Mouse (Mus musculus) kidney, embryonic 14.5 days (tissue): ENCODE results near the gene Zswim3. TPM values are rescaled to one million over a fixed set of nuclear protein-coding genes. Genes with fewer than 3 reads are reported as not detected.

Experiments used
- ATAC-seq: fragments of 200-750 bp; cut with Nextera tagmentation; 2 replicates; pipeline ENCODE4 v1.8.0; 2017; ENCODE audit warnings: moderate number of reproducible peaks, mild to moderate bottlenecking, moderate TSS enrichment, moderate library complexity; ENCODE audit not compliant: low FRiP score, low TSS enrichment
- H3K27ac ChIP-seq: fragments of 300-500 bp; sonication (generic); 2 replicates; pipeline ENCODE4 v1.5.1; 2014; ENCODE audit warnings: low read depth, mild to moderate bottlenecking, low read length, moderate library complexity, mixed read lengths
- H3K27me3 ChIP-seq: fragments of 300-500 bp; sonication (generic); 2 replicates; pipeline ENCODE4 v1.6.1; 2014; ENCODE audit warnings: mild to moderate bottlenecking, low read length; ENCODE audit not compliant: control insufficient read depth, insufficient read depth
- H3K36me3 ChIP-seq: fragments of 300-500 bp; sonication (generic); 2 replicates; pipeline ENCODE4 v1.6.1; 2014; ENCODE audit warnings: low read length, mixed read lengths; ENCODE audit not compliant: control insufficient read depth, insufficient read depth
- H3K4me1 ChIP-seq: fragments of 300-500 bp; sonication (generic); 2 replicates; pipeline ENCODE4 v1.6.1; 2014; ENCODE audit warnings: low read length, mixed read lengths; ENCODE audit not compliant: control insufficient read depth, insufficient read depth
- H3K4me2 ChIP-seq: fragments of 300-500 bp; sonication (generic); replicated peaks from 2 replicates; pipeline ENCODE4 v1.6.1; 2014; ENCODE audit warnings: low read depth, mild to moderate bottlenecking, low read length
- H3K4me3 ChIP-seq: fragments of 300-500 bp; sonication (generic); 2 replicates; pipeline ENCODE4 v1.5.1; 2014; ENCODE audit warnings: mild to moderate bottlenecking, low read length
- H3K9ac ChIP-seq: fragments of 300-500 bp; sonication (generic); 2 replicates; pipeline ENCODE4 v1.6.1; 2014; ENCODE audit warnings: low read depth, mild to moderate bottlenecking, low read length, moderate library complexity
- H3K9me3 ChIP-seq: fragments of 300-500 bp; sonication (generic); 2 replicates; pipeline ENCODE4 v1.6.1; 2016; ENCODE audit warnings: low read length; ENCODE audit not compliant: control insufficient read depth
- WGBS: fragments of 180-500 bp; shearing (Covaris S2); extraction: QIAGEN DNeasy Blood & Tissue Kit; methylation state at CpG from one replicate; pipeline ENCODE4 v1.1.7; 2014; 5-methylcytosine and 5-hydroxymethylcytosine counted together
- polyA plus RNA-seq: library from polyadenylated mRNA; unstranded; fragments of >200 nt; fragmentation: Nextera tagmentation; extraction: Ambion mirVana; gene quantifications from 2 replicates; pipeline ENCODE4 v1.2.1, GENCODE M21; 2014

The Zswim3 gene
- polyA plus RNA-seq, 1 experiment from 2014 or later = 9.0 TPM

DNA sequence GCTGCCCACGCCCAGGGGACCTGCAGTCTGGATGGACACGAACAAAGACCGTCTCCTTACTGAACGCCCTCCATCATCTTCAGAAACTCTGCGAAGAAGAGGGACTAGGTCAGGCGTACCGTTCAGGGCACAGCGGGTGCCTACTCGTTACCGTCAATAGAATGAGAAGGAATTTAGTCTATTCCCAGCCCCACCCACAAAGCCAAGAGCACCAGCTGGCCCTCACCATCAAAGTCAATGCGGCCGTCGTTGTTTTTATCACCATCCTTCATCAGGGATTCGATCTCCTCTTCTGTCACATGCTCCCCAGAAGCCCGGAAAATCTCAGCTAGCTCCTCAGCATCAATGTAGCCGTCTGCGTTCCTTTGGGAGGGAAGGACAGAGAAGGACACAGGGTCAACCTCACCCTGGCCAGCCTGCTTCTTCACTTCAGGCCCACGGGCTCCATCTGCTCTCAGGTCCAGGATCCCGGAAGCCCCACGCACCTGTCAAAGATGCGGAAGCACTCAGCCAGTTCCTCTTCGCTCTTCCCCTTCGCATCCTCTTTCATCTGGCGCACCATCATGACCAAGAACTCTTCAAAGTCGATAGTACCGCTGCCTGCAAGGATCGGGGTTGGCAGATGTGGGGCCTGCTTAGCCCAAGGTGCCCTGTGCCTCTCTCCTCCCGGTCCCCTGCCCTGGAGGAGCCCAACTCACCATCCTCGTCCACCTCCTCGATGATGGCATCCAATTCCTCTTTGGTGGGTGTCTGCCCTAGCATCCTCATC, 27.5 kb upstream of the Zswim3 start:
- Histone ChIP-seq H3K4me3 (no peak overlapping the region), H3K4me2 (no peak overlapping the region), H3K27ac (no peak overlapping the region), H3K9ac (no peak overlapping the region), H3K4me1 (no peaks in the 10 kb centered on the region), H3K36me3 (peaks cover 10% of the 10 kb centered on the region; the same call in 1 of the 2 replicates), H3K9me3 (no peaks in the 10 kb centered on the region), H3K27me3 (no peaks in the 10 kb centered on the region)
- 83% methylated on average over 30 of the region's 30 CpGs for WGBS
- no peak for ATAC-seq

GRCm38 (mm10) chr2:164778015-164778287, 26.9 kb upstream of the Zswim3 start:
- no peak overlapping the region for H3K4me2 ChIP-seq
- no peak overlapping the region for H3K27ac ChIP-seq
- no peak overlapping the region for H3K9ac ChIP-seq
- no peaks in the 10 kb centered on the region for H3K4me1 ChIP-seq
- no peak overlapping the region for H3K4me3 ChIP-seq
- H3K36me3 ChIP-seq = peaks cover 5% of the 10 kb centered on the region; the same call in 1 of the 2 replicates
- no peak for ATAC-seq
- no peaks in the 10 kb centered on the region for H3K27me3 ChIP-seq
- no peaks in the 10 kb centered on the region for H3K9me3 ChIP-seq
- WGBS = 94% methylated on average over 11 of the region's 11 CpGs

GRCm38 (mm10) chr2:164778809-164779208, 26.1 kb upstream of the Zswim3 start:
- H3K4me3 ChIP-seq = no peak overlapping the region
- no peaks in the 10 kb centered on the region for H3K27me3 ChIP-seq
- H3K4me1 ChIP-seq = no peaks in the 10 kb centered on the region
- no peaks in the 10 kb centered on the region for H3K9me3 ChIP-seq
- H3K4me2 ChIP-seq = no peak overlapping the region
- no peaks in the 10 kb centered on the region for H3K36me3 ChIP-seq
- H3K9ac ChIP-seq = no peak overlapping the region
- no peak for ATAC-seq
- 74% methylated on average over 7 of the region's 7 CpGs for WGBS
- no peak overlapping the region for H3K27ac ChIP-seq

DNA sequence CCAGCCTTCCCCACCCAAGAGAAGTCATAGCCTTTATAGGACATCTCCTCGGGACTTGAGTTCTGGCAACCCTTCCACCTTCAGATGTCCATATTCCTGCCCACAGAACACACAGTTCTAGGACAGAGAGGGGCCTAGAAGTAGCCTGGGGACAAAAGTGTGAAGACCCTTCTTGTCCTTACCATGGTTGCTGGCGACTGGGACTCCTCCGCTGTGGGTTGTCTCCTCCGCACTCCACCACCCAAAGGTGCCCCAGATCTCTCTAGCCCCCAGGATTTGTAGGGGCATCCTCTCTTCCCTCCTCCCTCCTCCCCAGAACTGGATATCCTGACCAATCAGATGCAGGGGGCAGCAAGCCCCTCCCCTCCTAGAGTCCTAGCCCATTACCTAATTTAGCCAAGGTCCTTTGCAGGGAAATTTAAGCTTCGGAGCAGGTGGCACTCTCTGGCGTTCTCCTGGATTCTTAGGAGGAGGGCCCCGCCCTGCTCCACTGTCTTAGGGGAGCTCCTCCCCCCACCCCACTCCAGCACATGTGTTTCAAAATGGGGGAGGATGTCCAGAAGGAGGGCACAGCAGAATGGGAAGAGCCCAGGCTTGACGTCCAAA, 25.3 kb upstream of the Zswim3 start, which contains the start of gene Tnnc2:
Gene Tnnc2 (minus strand): TSS at position 487 of the 606 bp plus-strand sequence.
- Histone ChIP-seq H3K4me2 (no peak within 1 kb of the TSS), H3K9ac (no peak within 1 kb of the TSS), H3K27ac (no peak within 1 kb of the TSS), H3K36me3 (no peaks in the 10 kb centered on the region), H3K9me3 (no peaks in the 10 kb centered on the region), H3K4me1 (peaks cover under 1% of the 10 kb centered on the region; the same call in 1 of the 2 replicates), H3K27me3 (no peaks in the 10 kb centered on the region), H3K4me3 (no peak within 1 kb of the TSS)
- ATAC-seq = no peak
- 68% methylated on average over 8 of the region's 8 CpGs for WGBS

DNA sequence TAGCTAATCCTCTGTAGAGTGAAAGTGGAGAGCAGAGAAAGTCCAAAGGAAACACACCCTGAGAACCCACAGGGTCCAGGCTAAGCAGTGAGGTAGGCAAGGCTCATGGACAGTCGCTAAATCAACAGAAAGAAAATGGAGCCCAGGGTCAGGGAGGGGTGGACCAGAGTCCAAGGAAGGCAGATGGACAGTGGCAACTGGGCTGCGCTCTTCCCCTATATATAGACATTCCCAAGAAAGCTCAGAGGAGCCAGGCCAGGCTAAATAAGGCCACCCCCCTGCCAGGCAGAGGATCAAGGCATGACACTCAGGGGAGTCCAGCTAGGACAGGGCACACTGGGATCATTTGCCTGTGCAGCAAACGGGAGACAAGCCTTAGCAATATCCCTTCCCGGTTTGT, 23.0 kb upstream of the Zswim3 start:
- H3K4me2 ChIP-seq = no peak overlapping the region
- no peak for ATAC-seq
- 74% methylated on average over 4 of the region's 4 CpGs for WGBS
- no peaks in the 10 kb centered on the region for H3K27me3 ChIP-seq
- no peak overlapping the region for H3K9ac ChIP-seq
- peaks cover 10% of the 10 kb centered on the region; the same call in 1 of the 2 replicates for H3K4me1 ChIP-seq
- H3K27ac ChIP-seq = no peak overlapping the region
- no peak overlapping the region for H3K4me3 ChIP-seq
- no peaks in the 10 kb centered on the region for H3K9me3 ChIP-seq
- H3K36me3 ChIP-seq = no peaks in the 10 kb centered on the region

DNA sequence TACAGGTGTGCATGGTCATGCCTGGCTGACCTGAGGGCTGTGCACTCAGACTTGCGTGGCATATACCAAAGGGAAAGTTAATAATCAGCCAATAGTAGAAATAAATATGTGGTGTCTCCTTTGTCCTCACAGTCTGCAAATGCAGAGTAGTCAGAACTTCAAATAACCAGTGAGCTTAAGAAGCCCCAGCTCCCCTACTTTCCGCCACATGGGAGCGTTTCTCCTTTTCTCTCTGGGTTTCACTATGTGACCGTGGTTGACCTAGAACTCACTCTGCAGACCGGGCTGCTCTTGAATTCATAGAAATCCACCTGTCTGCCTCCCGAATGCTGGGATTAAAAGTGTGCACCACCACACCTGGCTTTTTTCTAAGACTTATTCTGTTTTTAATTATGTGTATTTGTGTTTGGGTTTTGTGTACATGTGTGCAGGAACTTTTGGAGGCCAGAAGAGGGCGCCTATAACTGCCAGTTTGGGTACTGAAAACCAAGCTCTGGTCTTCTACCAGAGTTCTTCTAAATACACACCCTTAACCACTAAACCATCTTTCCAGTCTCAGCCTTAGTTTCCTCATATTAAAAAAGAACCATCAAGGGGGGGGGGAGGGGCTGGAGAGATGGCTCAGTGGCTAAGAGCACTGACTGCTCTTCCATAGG, 20.8 kb upstream of the Zswim3 start:
- peaks cover 3% of the 10 kb centered on the region; the same call in 1 of the 2 replicates for H3K36me3 ChIP-seq
- H3K4me1 ChIP-seq = peaks cover 13% of the 10 kb centered on the region; the same call in 1 of the 2 replicates
- H3K27me3 ChIP-seq = no peaks in the 10 kb centered on the region
- ATAC-seq = no peak
- H3K9me3 ChIP-seq = no peaks in the 10 kb centered on the region
- 78% methylated on average over 7 of the region's 7 CpGs for WGBS
- no peak overlapping the region for H3K27ac ChIP-seq
- H3K4me2 ChIP-seq = no peak overlapping the region
- H3K4me3 ChIP-seq = no peak overlapping the region
- H3K9ac ChIP-seq = no peak overlapping the region

DNA sequence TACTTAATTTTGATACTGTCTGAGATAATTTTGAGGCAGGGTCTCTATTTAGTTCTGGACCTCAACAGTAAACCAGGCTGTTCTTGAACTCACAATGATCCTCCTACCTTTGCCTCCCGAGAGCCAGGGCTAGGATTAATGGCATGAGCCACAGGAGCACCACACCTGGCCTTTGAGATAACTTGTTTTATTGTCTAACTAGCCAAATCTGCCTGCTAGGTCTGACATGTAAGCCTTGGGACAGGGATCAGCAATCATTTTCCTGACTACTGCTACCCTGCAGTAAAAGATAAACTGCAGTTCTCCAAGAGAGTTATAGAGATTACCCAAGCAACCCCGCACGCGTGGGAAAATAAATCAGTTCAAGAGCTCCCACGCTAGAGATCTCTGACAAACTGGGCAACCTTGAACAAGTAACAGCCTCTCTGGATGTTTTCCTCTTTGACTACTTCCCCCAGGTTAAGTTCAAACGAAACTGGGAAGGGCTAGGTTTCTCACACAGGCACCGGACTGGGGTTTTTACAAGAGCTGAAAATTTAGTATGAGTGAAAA, 20.0 kb upstream of the Zswim3 start:
- H3K27ac ChIP-seq = peak overlapping the region; percentile 83

DNA sequence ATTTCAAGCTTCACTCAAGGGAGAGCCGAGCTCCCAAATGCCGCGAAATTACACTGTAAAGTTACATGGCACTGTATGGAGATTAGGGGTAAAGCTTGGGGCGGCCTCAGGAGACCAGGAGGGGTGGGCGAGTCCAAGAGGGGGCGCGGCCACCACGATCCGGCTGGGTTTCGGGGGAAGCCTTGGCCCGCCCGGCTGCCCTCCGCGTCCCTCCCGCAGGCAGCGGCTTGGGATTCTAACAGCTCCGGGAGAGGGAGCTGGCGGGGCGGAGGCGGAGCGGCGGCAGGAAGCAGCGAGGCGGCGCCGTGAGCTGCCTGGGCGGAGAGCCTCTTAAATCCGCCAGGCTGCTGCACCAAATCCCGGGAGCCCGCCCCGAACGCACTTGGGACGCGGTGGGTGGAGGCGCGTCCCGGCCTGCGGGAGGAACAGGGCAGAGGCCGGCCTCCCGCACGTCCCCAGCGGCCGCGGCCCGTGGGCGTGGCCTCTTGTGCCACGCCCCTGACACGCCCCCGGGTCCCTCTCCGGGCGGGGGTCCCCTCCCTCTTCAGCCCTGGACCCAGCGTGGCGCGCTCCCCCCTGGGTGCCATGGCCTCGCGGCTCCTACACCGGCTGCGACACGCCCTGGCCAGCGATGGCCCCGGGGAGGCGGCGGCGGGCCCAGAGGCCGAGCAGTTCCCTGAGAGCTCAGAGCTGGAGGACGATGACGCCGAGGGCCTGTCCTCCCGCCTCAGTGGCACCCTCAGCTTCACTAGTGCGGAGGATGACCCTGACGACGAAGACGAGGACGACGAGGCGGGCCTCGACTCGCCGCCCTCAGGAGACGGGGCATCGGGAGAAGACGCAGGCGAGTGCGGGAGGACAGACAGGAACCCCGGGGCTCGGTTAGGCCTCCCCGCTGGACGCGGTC, 19.2 kb upstream of the Zswim3 start, which contains the start of gene Snx21:
Gene Snx21 (plus strand): TSS at position 343 of the 907 bp plus-strand sequence.
- Histone ChIP-seq H3K27ac (peak within 1 kb of the TSS; percentile 83), H3K9me3 (no peaks in the 10 kb centered on the region), H3K9ac (peak within 1 kb of the TSS; percentile 78), H3K4me3 (peak within 1 kb of the TSS; percentile 71), H3K4me2 (peak within 1 kb of the TSS; percentile 93), H3K27me3 (no peaks in the 10 kb centered on the region), H3K36me3 (peaks cover 9% of the 10 kb centered on the region; the same call in 1 of the 2 replicates), H3K4me1 (peaks cover 13% of the 10 kb centered on the region; the same call in 1 of the 2 replicates)
- ATAC-seq = peak; percentile 92
- WGBS = under 1% methylated on average over 82 of the region's 89 CpGs

More for the DNA sequence above, 20.0 kb upstream of the Zswim3 start:
- Histone ChIP-seq H3K9ac (peak overlapping the region; percentile 78), H3K4me1 (peaks cover 13% of the 10 kb centered on the region; the same call in 1 of the 2 replicates), H3K9me3 (no peaks in the 10 kb centered on the region), H3K4me3 (peak overlapping the region; percentile 71), H3K4me2 (peak overlapping the region; percentile 93), H3K27me3 (no peaks in the 10 kb centered on the region), H3K36me3 (peaks cover 5% of the 10 kb centered on the region; the same call in 1 of the 2 replicates)
- 5% methylated on average over 7 of the region's 7 CpGs for WGBS
- ATAC-seq = no peak
